In the genomic region with DNA sequence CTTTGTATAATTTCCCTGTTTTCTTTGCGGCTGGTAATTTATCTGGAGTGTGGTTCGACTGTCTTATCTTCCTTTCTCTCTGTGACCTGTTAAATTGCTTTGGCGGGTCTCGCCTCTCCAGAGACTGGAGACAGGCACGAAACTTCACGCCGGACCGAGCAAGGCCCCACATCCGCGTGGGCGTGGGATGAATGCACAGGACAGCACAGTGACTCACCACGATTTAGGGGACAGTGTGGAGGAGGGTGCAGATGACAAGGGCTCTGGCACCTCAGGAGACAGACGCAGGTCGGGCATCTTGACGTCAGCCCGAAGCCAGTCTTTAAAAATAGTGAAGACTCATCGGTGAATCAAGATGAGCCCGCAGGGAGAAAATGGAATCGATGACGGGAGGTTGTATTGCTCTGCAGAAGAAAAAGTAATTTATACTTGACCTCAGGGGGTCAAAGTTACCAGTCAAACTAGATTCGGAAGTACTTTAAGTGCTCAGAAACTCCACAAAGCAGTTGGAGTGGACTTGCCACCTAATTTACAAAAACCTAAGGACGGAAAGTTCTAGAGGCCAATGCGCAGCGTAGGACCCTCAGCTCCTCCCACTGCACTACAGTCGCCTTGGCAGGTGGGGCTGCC, we compare ENCODE assay signal across 13 mouse cellular contexts. TPM values are rescaled to one million over a fixed set of nuclear protein-coding genes. Genes with fewer than 3 reads are reported as not detected.
DNase-seq lines count a peak whose midpoint lies in the region; ATAC-seq and TF ChIP-seq lines count a peak whose summit lies in the region.
"Had no signal": no experiment of that assay in that cellular context is flagged by ENCODE, and none has a peak within 500 bp of the region (broad histone marks: within the 10 kb centered on the region; RNA-seq: fewer than 3 reads in every experiment).

No protein-coding gene starts in this region.

- peak overlapping the region; percentile 38 for H3K4me2 ChIP-seq in heart, embryonic 16.5 days (ENCODE audit: low read depth, low read length)
- no peak overlapping the region for H3K4me2 ChIP-seq in neural tube, embryonic 15.5 days
- H3K4me2 ChIP-seq: limb, embryonic 15.5 days had no signal

- no peak overlapping the region for H3K27ac ChIP-seq in heart, embryonic 16.5 days (ENCODE audit: low read length)
- H3K27ac ChIP-seq in neural tube, embryonic 15.5 days (replicated peaks) = no peak overlapping the region
- H3K27ac ChIP-seq: limb, embryonic 15.5 days had no signal

- DNase-seq in heart, adult 8-10 months (ENCODE audit: low spot score) = no peak
- DNase-seq in lung, postnatal 36 days = peak; percentile 10
- no peak for DNase-seq in lung, adult 2 months
- peak; percentile 11 for DNase-seq in adrenal gland, adult 8-10 months
- DNase-seq in left cerebral cortex, postnatal 36 days (ENCODE audit: low spot score in 2 of 2) = peak; percentile 4 to 22
- DNase-seq: cerebellum, postnatal 14 days; gastrocnemius, postnatal 14 days had no signal

- no peak overlapping the region for H3K4me3 ChIP-seq in heart, embryonic 16.5 days (ENCODE audit: low read length)
- H3K4me3 ChIP-seq in lung, adult 2 months (replicated peaks; ENCODE audit: extremely low read depth, low read depth, low read length) = no peak overlapping the region
- no peak overlapping the region for H3K4me3 ChIP-seq in neural tube, embryonic 15.5 days (replicated peaks)
- H3K4me3 ChIP-seq: erythroblast, embryonic 14.5 days; limb, embryonic 15.5 days had no signal

- WGBS in heart, embryonic 16.5 days = 46% methylated on average over 25 of the region's 25 CpGs
- WGBS in lung, adult 2 months = 60% methylated on average over 25 of the region's 25 CpGs
- WGBS in neural tube, embryonic 15.5 days = 78% methylated on average over 25 of the region's 25 CpGs

- no peak for TF ChIP-seq CTCF in lung, adult 2 months (IDR thresholded peaks at IDR 0.05; ENCODE audit: insufficient read depth, low read length)

- ATAC-seq in heart, embryonic 16.5 days (replicated peaks; ENCODE audit: extremely low read depth, insufficient read depth, low FRiP score) = no peak
- no peak for ATAC-seq in neural tube, embryonic 15.5 days (ENCODE audit: low FRiP score)
- ATAC-seq in erythroblast, adult 5-6 weeks (replicated peaks; ENCODE audit: low FRiP score, poor library complexity, severe bottlenecking) = no peak

- no peaks in the 10 kb centered on the region for H3K4me1 ChIP-seq in heart, embryonic 16.5 days (ENCODE audit: control insufficient read depth, insufficient read depth, low read length)
- H3K4me1 ChIP-seq in lung, adult 2 months (ENCODE audit: control insufficient read depth, insufficient read depth, low read length) = no peaks in the 10 kb centered on the region
- peaks cover 9% of the 10 kb centered on the region for H3K4me1 ChIP-seq in neural tube, embryonic 15.5 days

- no peaks in the 10 kb centered on the region for H3K9me3 ChIP-seq in heart, embryonic 16.5 days (replicated peaks; ENCODE audit: control insufficient read depth, low read length)
- H3K9me3 ChIP-seq in neural tube, embryonic 15.5 days (replicated peaks) = no peaks in the 10 kb centered on the region
- H3K9me3 ChIP-seq: limb, embryonic 15.5 days had no signal

- no peak overlapping the region for H3K9ac ChIP-seq in heart, embryonic 16.5 days (ENCODE audit: low read length)
- no peak overlapping the region for H3K9ac ChIP-seq in neural tube, embryonic 15.5 days (replicated peaks)
- H3K9ac ChIP-seq: limb, embryonic 15.5 days had no signal

- no peak for TF ChIP-seq POLR2A in lung, adult 2 months (IDR thresholded peaks at IDR 0.05; ENCODE audit: borderline replicate concordance, extremely low read depth, low read depth, low read length)

- intact Hi-C loops in left cerebral cortex, postnatal 36 days (cut with DNase I) = no loop called here

- H3K36me3 ChIP-seq in heart, embryonic 16.5 days (ENCODE audit: control insufficient read depth, insufficient read depth) = no peaks in the 10 kb centered on the region
- H3K36me3 ChIP-seq in neural tube, embryonic 15.5 days = no peaks in the 10 kb centered on the region
- H3K36me3 ChIP-seq: limb, embryonic 15.5 days had no signal

- H3K27me3 ChIP-seq in heart, embryonic 16.5 days (ENCODE audit: control insufficient read depth, insufficient read depth, low read length) = no peaks in the 10 kb centered on the region
- H3K27me3 ChIP-seq in neural tube, embryonic 15.5 days (replicated peaks) = no peaks in the 10 kb centered on the region
- H3K27me3 ChIP-seq: limb, embryonic 15.5 days had no signal

RNA-seq across cellular contexts. Expression of a gene that starts 30.1 kb away (rescaled TPM):
- 146 and 162 TPM in 2 replicates for polyA plus RNA-seq in heart, embryonic 16.5 days (2015; fragmentation: Nextera tagmentation; extraction: Ambion mirVana)
- total RNA-seq in heart, adult 8-10 months (2022) = 10 to 100 TPM; 49.9 to 68.8 (median 58.7) TPM
- 21.8 and 29.7 TPM in 2 replicates for polyA plus RNA-seq in lung, adult 2 months (2012; rRNA removed)
- total RNA-seq in adrenal gland, adult 8-10 months (2022) = 100 to 1,000 TPM in 2 of 4 experiments, 10 to 100 TPM in 2; 86.1 to 126 (median 107) TPM
- total RNA-seq in left cerebral cortex, postnatal 36 days (2021) = 10 to 100 TPM; 48.0 to 50.3 TPM
- 110 and 112 TPM in 2 replicates for polyA plus RNA-seq in neural tube, embryonic 15.5 days (2015; fragmentation: Nextera tagmentation; extraction: Ambion mirVana)
- 30.3 and 40.0 TPM in 2 replicates for total RNA-seq in erythroblast, adult 5-6 weeks (2015; ENCODE audit: low replicate concordance)
- total RNA-seq in erythroblast, adult 5-6 weeks (2017; ENCODE audit: low replicate concordance) = 44.6 and 48.1 TPM in 2 replicates

RNA-seq across cellular contexts. Expression of a gene that starts 39.0 kb away (rescaled TPM):
- 912 and 1,057 TPM in 2 replicates for polyA plus RNA-seq in heart, embryonic 16.5 days (2015; fragmentation: Nextera tagmentation; extraction: Ambion mirVana)
- 1,000 to 10,000 TPM; 1,537 to 1,974 (median 1,684) TPM for total RNA-seq in heart, adult 8-10 months (2022)
- polyA plus RNA-seq in lung, adult 2 months (2012; rRNA removed) = 238 and 290 TPM in 2 replicates
- total RNA-seq in adrenal gland, adult 8-10 months (2022) = 100 to 1,000 TPM; 372 to 569 (median 481) TPM
- 100 to 1,000 TPM; 278 to 343 TPM for total RNA-seq in left cerebral cortex, postnatal 36 days (2021)
- 758 and 902 TPM in 2 replicates for polyA plus RNA-seq in neural tube, embryonic 15.5 days (2015; fragmentation: Nextera tagmentation; extraction: Ambion mirVana)
- 128 and 133 TPM in 2 replicates for total RNA-seq in erythroblast, adult 5-6 weeks (2015; ENCODE audit: low replicate concordance)
- total RNA-seq in erythroblast, adult 5-6 weeks (2017; ENCODE audit: low replicate concordance) = 99.0 and 117 TPM in 2 replicates

RNA-seq across cellular contexts. Expression of a gene that starts 52.5 kb away (rescaled TPM):
- 2.5 and 2.6 TPM in 2 replicates for polyA plus RNA-seq in heart, embryonic 16.5 days (2015; fragmentation: Nextera tagmentation; extraction: Ambion mirVana)
- total RNA-seq in heart, adult 8-10 months (2022) = 10 to 100 TPM in 1 of 4 experiments, 1 to 10 TPM in 3; 4.1 to 10.8 (median 6.5) TPM
- polyA plus RNA-seq in lung, adult 2 months (2012; rRNA removed) = 17.4 and 38.3 TPM in 2 replicates
- total RNA-seq in adrenal gland, adult 8-10 months (2022) = 1 to 10 TPM in 1 of 4 experiments, under 1 TPM in 3; 0.28 to 1.1 (median 0.76) TPM
- total RNA-seq in left cerebral cortex, postnatal 36 days (2021) = under 1 TPM in 1 of 2 experiments, not detected in 1; 0.22 TPM
- 0.29 and 0.50 TPM in 2 replicates for polyA plus RNA-seq in neural tube, embryonic 15.5 days (2015; fragmentation: Nextera tagmentation; extraction: Ambion mirVana)
- not detected in 2 replicates for total RNA-seq in erythroblast, adult 5-6 weeks (2015; ENCODE audit: low replicate concordance)
- total RNA-seq in erythroblast, adult 5-6 weeks (2017; ENCODE audit: low replicate concordance) = 1.1 TPM in 2 replicates
- total RNA-seq: layer of hippocampus, adult 18-20 months had no signal

Comparison
In these comparisons a context has a peak if more than half of its experiments do, and no peak if none do; other contexts are left out.
1. DNase-seq: peak in lung, postnatal 36 days (single experiment), adrenal gland, adult 8-10 months (single experiment) and left cerebral cortex, postnatal 36 days (2 of 2); none in heart, adult 8-10 months (single experiment) and lung, adult 2 months (single experiment).